Mouse (Mus musculus) layer of hippocampus, adult 11-12 months (tissue): ENCODE measurements around the gene Scaf8.
A peak's percentile ranks its signal among the peaks of the same experiment; 100 is the strongest.

Experiments
- DNase-seq: peaks from one replicate; pipeline ENCODE4 v3.0.0; 2022; ENCODE audit warnings: low spot score

Scaf8 gene

GRCm38 (mm10) chr17:3207529-3208240, 92.9 kb downstream of the Scaf8 start:
- DNase-seq = no peak

GRCm38 (mm10) chr17:3208471-3208870, 93.7 kb downstream of the Scaf8 start:
- DNase-seq = no peak

- DNase-seq = no peak
These were observed 94.8 kb downstream of the Scaf8 start for GRCm38 (mm10) chr17:3209581-3209980.

GRCm38 (mm10) chr17:3210134-3210533, 95.4 kb downstream of the Scaf8 start:
- DNase-seq = no peak

GRCm38 (mm10) chr17:3212105-3212504, 97.3 kb downstream of the Scaf8 start:
- no peak for DNase-seq

- no peak for DNase-seq
These were observed 98.1 kb downstream of the Scaf8 start for GRCm38 (mm10) chr17:3212886-3213285.

- no peak for DNase-seq
These were observed 100.1 kb downstream of the Scaf8 start for GRCm38 (mm10) chr17:3214852-3215251.

GRCm38 (mm10) chr17:3217023-3217422, 102.3 kb downstream of the Scaf8 start:
- no peak for DNase-seq

GRCm38 (mm10) chr17:3218364-3218763, 103.6 kb downstream of the Scaf8 start:
- no peak for DNase-seq

GRCm38 (mm10) chr17:3218916-3219315, 104.1 kb downstream of the Scaf8 start:
- DNase-seq = peak; percentile 67

- no peak for DNase-seq
These were observed 105.4 kb downstream of the Scaf8 start for GRCm38 (mm10) chr17:3220201-3220600.

- no peak for DNase-seq
These were observed 108.3 kb downstream of the Scaf8 start for GRCm38 (mm10) chr17:3223071-3223470.

GRCm38 (mm10) chr17:3223721-3224120, 108.9 kb downstream of the Scaf8 start:
- no peak for DNase-seq

- DNase-seq = peak; percentile 90
These were observed 109.8 kb downstream of the Scaf8 start for GRCm38 (mm10) chr17:3224383-3225106.

GRCm38 (mm10) chr17:3230231-3231000, 115.6 kb downstream of the Scaf8 start:
- DNase-seq = peak; percentile 63

GRCm38 (mm10) chr17:3232626-3233025, 117.9 kb downstream of the Scaf8 start:
- DNase-seq = no peak

GRCm38 (mm10) chr17:3243672-3244071, 128.9 kb downstream of the Scaf8 start:
- DNase-seq = peak; percentile 51

GRCm38 (mm10) chr17:3244881-3245739, 130.3 kb downstream of the Scaf8 start:
- DNase-seq = no peak

- no peak for DNase-seq
These were observed 132.0 kb downstream of the Scaf8 start for GRCm38 (mm10) chr17:3246665-3247370.
